Mouse (Mus musculus) liver, postnatal 0 days (tissue): ENCODE measurements at regions not wholly inside any gene's neighbourhood (a gene's known extent, or its start where the extent isn't known, plus 50 kb on each side); places are given as distances from the start of the nearest gene placed in this dataset.
A peak's percentile ranks its signal among the peaks of the same experiment; 100 is the strongest.

Experiments used
- ATAC-seq: fragments of 200-750 bp; cut with Nextera tagmentation; 2 replicates; pipeline ENCODE4 v1.8.0; 2017; ENCODE audit warnings: mild to moderate bottlenecking, moderate library complexity
- DNase-seq: peaks from one replicate; pipeline ENCODE4 v3.0.0-alpha.2; 2016
- H3K27ac ChIP-seq: fragments of 300-500 bp; sonication (generic); 2 replicates; pipeline ENCODE4 v1.5.1; 2014; ENCODE audit warnings: antibody characterized with exemption, moderate library complexity, mild to moderate bottlenecking, low read depth
- H3K27me3 ChIP-seq: fragments of 300-500 bp; sonication (generic); 2 replicates; pipeline ENCODE4 v1.6.1; 2014; ENCODE audit warnings: low read length, control low read depth, mixed read lengths; ENCODE audit not compliant: insufficient read depth
- H3K36me3 ChIP-seq: fragments of 300-500 bp; sonication (generic); replicated peaks from 2 replicates; pipeline ENCODE4 v1.6.1; 2014; ENCODE audit warnings: mild to moderate bottlenecking, control low read depth, low read length, moderate library complexity, mixed read lengths; ENCODE audit not compliant: insufficient read depth
- H3K4me1 ChIP-seq: fragments of 300-500 bp; sonication (generic); 2 replicates; pipeline ENCODE4 v1.6.1; 2014; ENCODE audit warnings: antibody characterized with exemption, mild to moderate bottlenecking, control low read depth; ENCODE audit not compliant: insufficient read depth
- H3K4me2 ChIP-seq: fragments of 300-500 bp; sonication (generic); 2 replicates; pipeline ENCODE4 v1.6.1; 2014; ENCODE audit warnings: low read depth, mild to moderate bottlenecking, low read length, moderate library complexity, mixed read lengths
- H3K4me3 ChIP-seq: fragments of 300-500 bp; sonication (generic); 2 replicates; pipeline ENCODE4 v1.5.1; 2014; ENCODE audit warnings: low read depth, low read length
- H3K9ac ChIP-seq: fragments of 300-500 bp; sonication (generic); replicated peaks from 2 replicates; pipeline ENCODE4 v1.6.1; 2014; ENCODE audit warnings: mild to moderate bottlenecking, moderate library complexity
- H3K9me3 ChIP-seq: fragments of 300-500 bp; sonication (generic); 2 replicates; pipeline ENCODE4 v1.6.1; 2016; ENCODE audit warnings: mild to moderate bottlenecking, control low read depth, low read length, mixed read lengths
- CTCF ChIP-seq: sonication (generic); IDR thresholded peaks from 2 replicates; pipeline ENCODE4 v1.5.1; 2016; ENCODE audit warnings: antibody characterized with exemption, low read depth
- EP300 ChIP-seq: IDR thresholded peaks from 2 replicates; pipeline ENCODE4 v1.6.1; 2016; ENCODE audit warnings: antibody characterized with exemption, low read depth, mild to moderate bottlenecking
- WGBS: fragments of 180-500 bp; shearing (Covaris S2); extraction: QIAGEN DNeasy Blood & Tissue Kit; methylation state at CpG from one replicate; pipeline ENCODE4 v1.1.7; 2014; ENCODE audit not compliant: insufficient replicate concordance; 5-methylcytosine and 5-hydroxymethylcytosine counted together

GRCm38 (mm10) chr9:52246712-52247111, 78.3 kb upstream of the Zc3h12c start:
- ATAC-seq (no peak), DNase-seq (no peak)
- Histone ChIP-seq H3K36me3 (no peaks in the 10 kb centered on the region), H3K9me3 (no peaks in the 10 kb centered on the region), H3K27me3 (no peaks in the 10 kb centered on the region), H3K4me2 (no peak overlapping the region), H3K27ac (no peak overlapping the region), H3K9ac (no peak overlapping the region), H3K4me1 (no peaks in the 10 kb centered on the region), H3K4me3 (no peak overlapping the region)
- no peak for TF ChIP-seq EP300
- no peak for TF ChIP-seq CTCF
- WGBS: 84% methylated on average over 1 of the region's 1 CpGs

- no peak overlapping the region for H3K27ac ChIP-seq
- TF ChIP-seq CTCF (no peak), EP300 (no peak)
- H3K4me2 ChIP-seq: no peak overlapping the region
- H3K27me3 ChIP-seq: no peaks in the 10 kb centered on the region
- no peak for ATAC-seq
- no peaks in the 10 kb centered on the region for H3K9me3 ChIP-seq
- H3K4me3 ChIP-seq: no peak overlapping the region
- H3K9ac ChIP-seq: no peak overlapping the region
- no peaks in the 10 kb centered on the region for H3K36me3 ChIP-seq
- 50% methylated on average over 12 of the region's 12 CpGs for WGBS
- DNase-seq: no peak
- H3K4me1 ChIP-seq: no peaks in the 10 kb centered on the region
These were observed 75.7 kb upstream of the Zc3h12c start for GRCm38 (mm10) chr9:52244081-52244480.

- Histone ChIP-seq H3K9ac (no peak overlapping the region), H3K4me1 (no peaks in the 10 kb centered on the region), H3K9me3 (no peaks in the 10 kb centered on the region), H3K27me3 (no peaks in the 10 kb centered on the region), H3K4me3 (no peak overlapping the region), H3K36me3 (no peaks in the 10 kb centered on the region), H3K27ac (no peak overlapping the region), H3K4me2 (no peak overlapping the region)
- no peak for TF ChIP-seq EP300
- TF ChIP-seq CTCF: no peak
- DNase-seq (no peak), ATAC-seq (no peak)
- 39% methylated on average over 2 of the region's 2 CpGs for whole genome bisulfite sequencing
These were observed 74.7 kb upstream of the Zc3h12c start for GRCm38 (mm10) chr9:52243032-52243431.

GRCm38 (mm10) chr9:52241577-52241976, 73.2 kb upstream of the Zc3h12c start:
- no peaks in the 10 kb centered on the region for H3K36me3 ChIP-seq
- H3K27ac ChIP-seq: no peak overlapping the region
- no peak for TF ChIP-seq EP300
- TF ChIP-seq CTCF: no peak
- DNase-seq (no peak), ATAC-seq (no peak)
- no peak overlapping the region for H3K9ac ChIP-seq
- H3K27me3 ChIP-seq: no peaks in the 10 kb centered on the region
- H3K4me2 ChIP-seq: no peak overlapping the region
- H3K4me1 ChIP-seq: no peaks in the 10 kb centered on the region
- H3K4me3 ChIP-seq: no peak overlapping the region
- no peaks in the 10 kb centered on the region for H3K9me3 ChIP-seq
- WGBS: 66% methylated on average over 4 of the region's 4 CpGs

- Histone ChIP-seq H3K4me3 (no peak overlapping the region), H3K4me2 (no peak overlapping the region), H3K9me3 (no peaks in the 10 kb centered on the region), H3K9ac (no peak overlapping the region), H3K36me3 (no peaks in the 10 kb centered on the region), H3K27me3 (no peaks in the 10 kb centered on the region), H3K27ac (no peak overlapping the region), H3K4me1 (no peaks in the 10 kb centered on the region)
- WGBS: 71% methylated on average over 12 of the region's 12 CpGs
- DNase-seq (no peak), ATAC-seq (no peak)
- TF ChIP-seq CTCF: no peak
These were observed 72.4 kb upstream of the Zc3h12c start for GRCm38 (mm10) chr9:52240585-52241320.

- TF ChIP-seq CTCF: no peak
- TF ChIP-seq EP300: no peak
- no peaks in the 10 kb centered on the region for H3K36me3 ChIP-seq
- DNase-seq (no peak), ATAC-seq (no peak)
- no peaks in the 10 kb centered on the region for H3K27me3 ChIP-seq
- H3K4me2 ChIP-seq: no peak overlapping the region
- H3K9me3 ChIP-seq: no peaks in the 10 kb centered on the region
- H3K9ac ChIP-seq: no peak overlapping the region
- WGBS: 54% methylated on average over 9 of the region's 9 CpGs
- H3K27ac ChIP-seq: no peak overlapping the region
- H3K4me3 ChIP-seq: no peak overlapping the region
- H3K4me1 ChIP-seq: no peaks in the 10 kb centered on the region
These were observed 66.4 kb upstream of the Zc3h12c start for GRCm38 (mm10) chr9:52234775-52235174.

GRCm38 (mm10) chr9:52229589-52229988, 61.2 kb upstream of the Zc3h12c start:
- H3K27me3 ChIP-seq: no peaks in the 10 kb centered on the region
- no peak overlapping the region for H3K9ac ChIP-seq
- H3K36me3 ChIP-seq: no peaks in the 10 kb centered on the region
- H3K9me3 ChIP-seq: no peaks in the 10 kb centered on the region
- no peaks in the 10 kb centered on the region for H3K4me1 ChIP-seq
- H3K4me2 ChIP-seq: no peak overlapping the region
- H3K4me3 ChIP-seq: no peak overlapping the region
- whole genome bisulfite sequencing: 36% methylated on average over 9 of the region's 9 CpGs
- TF ChIP-seq EP300: no peak
- TF ChIP-seq CTCF: no peak
- no peak overlapping the region for H3K27ac ChIP-seq
- DNase-seq (peak; percentile 31), ATAC-seq (no peak)
